Comparison of ENCODE assay signal across 16 mouse cellular contexts in the genomic region with DNA sequence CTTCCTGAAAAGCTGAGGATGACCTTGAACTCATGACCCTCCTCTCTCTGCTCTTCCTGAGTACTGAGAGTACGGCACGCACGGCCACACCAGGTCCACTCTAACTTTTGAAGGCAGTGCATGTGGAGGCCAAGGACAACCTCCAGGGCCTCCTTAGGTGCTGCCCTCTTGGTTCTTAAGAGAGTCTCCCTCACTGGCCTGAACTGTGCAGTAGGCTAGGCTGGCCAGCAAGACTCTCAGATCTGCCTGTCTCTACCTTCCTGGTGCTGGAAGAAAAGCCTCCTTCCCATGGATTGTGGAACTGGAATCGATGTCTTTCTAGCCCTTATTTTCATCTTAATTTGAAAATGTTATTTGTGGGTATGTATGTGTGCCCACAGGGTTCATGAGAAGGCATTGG. TPM values are rescaled to one million over a fixed set of nuclear protein-coding genes. Genes with fewer than 3 reads are reported as not detected.
DNase-seq lines count a peak whose midpoint lies in the region; ATAC-seq and TF ChIP-seq lines count a peak whose summit lies in the region.
"Had no signal": no experiment of that assay in that cellular context is flagged by ENCODE, and none has a peak within 500 bp of the region (broad histone marks: within the 10 kb centered on the region; RNA-seq: fewer than 3 reads in every experiment).

No protein-coding gene starts in this region.

- no peak for TF ChIP-seq CTCF in hindbrain, postnatal 0 days (IDR thresholded peaks at IDR 0.05; ENCODE audit: low read depth)
- TF ChIP-seq CTCF in liver, postnatal 0 days (IDR thresholded peaks at IDR 0.05; ENCODE audit: low read depth) = no peak

- no peak overlapping the region for H3K4me2 ChIP-seq in heart, embryonic 11.5 days
- H3K4me2 ChIP-seq in hindbrain, embryonic 13.5 days = no peak overlapping the region
- no peak overlapping the region for H3K4me2 ChIP-seq in hindbrain, postnatal 0 days (ENCODE audit: low read depth, low read length)
- H3K4me2 ChIP-seq in liver, postnatal 0 days (ENCODE audit: low read depth, low read length) = peak overlapping the region; percentile 55
- H3K4me2 ChIP-seq: forebrain, embryonic 13.5 days; limb, embryonic 13.5 days; lung, embryonic 15.5 days had no signal

- ATAC-seq in heart, embryonic 11.5 days (replicated peaks; ENCODE audit: insufficient number of reproducible peaks, low FRiP score, low TSS enrichment) = no peak
- ATAC-seq in hindbrain, embryonic 13.5 days (ENCODE audit: low FRiP score) = no peak
- no peak for ATAC-seq in hindbrain, postnatal 0 days
- peak; percentile 30; the same call in 1 of the 2 replicates for ATAC-seq in liver, postnatal 0 days
- ATAC-seq: forebrain, embryonic 13.5 days had no signal

- H3K4me1 ChIP-seq in heart, embryonic 11.5 days (ENCODE audit: control insufficient read depth, insufficient read depth, low read length) = peaks cover 24% of the 10 kb centered on the region
- peaks cover 9% of the 10 kb centered on the region for H3K4me1 ChIP-seq in hindbrain, embryonic 13.5 days (replicated peaks)
- no peaks in the 10 kb centered on the region for H3K4me1 ChIP-seq in hindbrain, postnatal 0 days (ENCODE audit: insufficient read depth, low read length)
- H3K4me1 ChIP-seq in erythroblast, embryonic 14.5 days (ENCODE audit: control insufficient read depth) = peaks cover 81% of the 10 kb centered on the region
- H3K4me1 ChIP-seq in liver, postnatal 0 days (ENCODE audit: insufficient read depth) = peaks cover 18% of the 10 kb centered on the region
- peaks cover 7% of the 10 kb centered on the region for H3K4me1 ChIP-seq in limb, embryonic 10.5 days
- H3K4me1 ChIP-seq: lung, embryonic 15.5 days had no signal

- H3K4me3 ChIP-seq in heart, embryonic 11.5 days (ENCODE audit: low read depth, low read length) = no peak overlapping the region
- no peak overlapping the region for H3K4me3 ChIP-seq in hindbrain, embryonic 13.5 days
- no peak overlapping the region for H3K4me3 ChIP-seq in hindbrain, postnatal 0 days (ENCODE audit: low read length)
- H3K4me3 ChIP-seq in erythroblast, embryonic 14.5 days (replicated peaks) = peak overlapping the region; percentile 47
- H3K4me3 ChIP-seq in liver, postnatal 0 days (ENCODE audit: low read depth, low read length) = no peak overlapping the region
- H3K4me3 ChIP-seq in limb, embryonic 10.5 days = no peak overlapping the region
- H3K4me3 ChIP-seq: forebrain, embryonic 13.5 days; limb, embryonic 13.5 days; lung, embryonic 15.5 days had no signal

- peak overlapping the region; percentile 12; the same call in 1 of the 2 replicates for H3K9ac ChIP-seq in heart, embryonic 11.5 days (ENCODE audit: low read depth, low read length)
- H3K9ac ChIP-seq in hindbrain, embryonic 13.5 days = no peak overlapping the region
- H3K9ac ChIP-seq in hindbrain, postnatal 0 days (replicated peaks; ENCODE audit: low read length) = no peak overlapping the region
- peak overlapping the region; percentile 48; the same call in 1 of the 2 replicates for H3K9ac ChIP-seq in liver, postnatal 0 days (replicated peaks)
- H3K9ac ChIP-seq: forebrain, embryonic 13.5 days; limb, embryonic 13.5 days; lung, embryonic 15.5 days had no signal

- TF ChIP-seq EP300 in liver, postnatal 0 days (IDR thresholded peaks at IDR 0.05; ENCODE audit: low read depth) = no peak

- no peak for DNase-seq in heart, postnatal 10 days
- no peak for DNase-seq in hindbrain, postnatal 0 days (ENCODE audit: low spot score)
- no peak for DNase-seq in liver, postnatal 0 days
- DNase-seq in limb, embryonic 10.5 days (ENCODE audit: low spot score) = no peak
- DNase-seq: B cell, adult 2 months; gastrocnemius, postnatal 25 days; kidney, adult 9 months; kidney, postnatal 25 days; lung, postnatal 4 days; right cerebral cortex, postnatal 4 days had no signal

- WGBS in heart, embryonic 11.5 days (ENCODE audit: insufficient replicate concordance) = 88% methylated on average over 4 of the region's 4 CpGs
- 98% methylated on average over 4 of the region's 4 CpGs for WGBS in hindbrain, embryonic 13.5 days
- WGBS in hindbrain, postnatal 0 days = 98% methylated on average over 4 of the region's 4 CpGs
- 94% methylated on average over 4 of the region's 4 CpGs for WGBS in liver, postnatal 0 days (ENCODE audit: insufficient replicate concordance)
- WGBS in limb, embryonic 10.5 days = 94% methylated on average over 4 of the region's 4 CpGs

- H3K27me3 ChIP-seq in heart, embryonic 11.5 days (ENCODE audit: control insufficient read depth, insufficient read depth, low read length) = no peaks in the 10 kb centered on the region
- H3K27me3 ChIP-seq in hindbrain, embryonic 13.5 days = no peaks in the 10 kb centered on the region
- no peaks in the 10 kb centered on the region for H3K27me3 ChIP-seq in hindbrain, postnatal 0 days (ENCODE audit: insufficient read depth, low read length)
- H3K27me3 ChIP-seq in erythroblast, embryonic 14.5 days (ENCODE audit: control insufficient read depth) = no peaks in the 10 kb centered on the region
- H3K27me3 ChIP-seq in liver, postnatal 0 days (ENCODE audit: insufficient read depth, low read length) = no peaks in the 10 kb centered on the region
- H3K27me3 ChIP-seq in limb, embryonic 10.5 days (ENCODE audit: low read depth, poor library complexity, severe bottlenecking) = no peaks in the 10 kb centered on the region
- H3K27me3 ChIP-seq: forebrain, embryonic 13.5 days; limb, embryonic 13.5 days; lung, embryonic 15.5 days had no signal

- no peaks in the 10 kb centered on the region for H3K9me3 ChIP-seq in heart, embryonic 11.5 days (replicated peaks; ENCODE audit: control insufficient read depth, low read length)
- H3K9me3 ChIP-seq in hindbrain, embryonic 13.5 days = no peaks in the 10 kb centered on the region
- no peaks in the 10 kb centered on the region for H3K9me3 ChIP-seq in hindbrain, postnatal 0 days (ENCODE audit: low read length)
- no peaks in the 10 kb centered on the region for H3K9me3 ChIP-seq in erythroblast, embryonic 14.5 days (ENCODE audit: control insufficient read depth, low read length)
- no peaks in the 10 kb centered on the region for H3K9me3 ChIP-seq in liver, postnatal 0 days (ENCODE audit: low read length)
- no peaks in the 10 kb centered on the region for H3K9me3 ChIP-seq in limb, embryonic 10.5 days (replicated peaks)
- H3K9me3 ChIP-seq: forebrain, embryonic 13.5 days; limb, embryonic 13.5 days; lung, embryonic 15.5 days had no signal

- intact Hi-C loops in heart, postnatal 10 days (cut with DNase I) = loop anchor here (5.0 kb wide), 1 partner anchor 426 kb away; no protein-coding TSS in a partner anchor

- H3K27ac ChIP-seq in heart, embryonic 11.5 days (ENCODE audit: low read depth, low read length) = peak overlapping the region; percentile 84
- peak overlapping the region; percentile 2; the same call in 1 of the 2 replicates for H3K27ac ChIP-seq in hindbrain, embryonic 13.5 days
- no peak overlapping the region for H3K27ac ChIP-seq in hindbrain, postnatal 0 days
- peak overlapping the region; percentile 86 for H3K27ac ChIP-seq in liver, postnatal 0 days (ENCODE audit: low read depth)
- no peak overlapping the region for H3K27ac ChIP-seq in limb, embryonic 10.5 days
- H3K27ac ChIP-seq: forebrain, embryonic 13.5 days; limb, embryonic 13.5 days; lung, embryonic 15.5 days had no signal

- no peaks in the 10 kb centered on the region for H3K36me3 ChIP-seq in heart, embryonic 11.5 days (ENCODE audit: control insufficient read depth, insufficient read depth, low read length)
- peaks cover 17% of the 10 kb centered on the region for H3K36me3 ChIP-seq in hindbrain, embryonic 13.5 days
- H3K36me3 ChIP-seq in hindbrain, postnatal 0 days (ENCODE audit: insufficient read depth, low read length) = 0 out of 2 replicates have a peak, but pooled peaks cover 4% of the 10 kb centered on the region
- H3K36me3 ChIP-seq in erythroblast, embryonic 14.5 days (ENCODE audit: control insufficient read depth) = peaks cover 84% of the 10 kb centered on the region
- H3K36me3 ChIP-seq in liver, postnatal 0 days (replicated peaks; ENCODE audit: insufficient read depth, low read length) = peaks cover 5% of the 10 kb centered on the region; the same call in 1 of the 2 replicates
- H3K36me3 ChIP-seq in limb, embryonic 10.5 days = peaks cover 24% of the 10 kb centered on the region
- H3K36me3 ChIP-seq: lung, embryonic 15.5 days had no signal

RNA-seq across cellular contexts. Expression of a gene that starts 33.2 kb away (rescaled TPM):
- polyA plus RNA-seq in heart, embryonic 11.5 days (2014; fragmentation: Nextera tagmentation; extraction: Ambion mirVana) = 409 and 438 TPM in 2 replicates
- total RNA-seq in heart, postnatal 10 days (2021) = 100 to 1,000 TPM; 314 to 339 TPM
- 390 and 391 TPM in 2 replicates for polyA plus RNA-seq in hindbrain, embryonic 13.5 days (2015; fragmentation: Nextera tagmentation; extraction: Ambion mirVana)
- 143 and 148 TPM in 2 replicates for total RNA-seq in hindbrain, postnatal 0 days (2014; rRNA removed)
- 412 and 436 TPM in 2 replicates for polyA plus RNA-seq in hindbrain, postnatal 0 days (2015; fragmentation: Nextera tagmentation; extraction: Ambion mirVana)
- polyA plus RNA-seq in erythroblast, embryonic 14.5 days (2012) = 7.6 and 8.1 TPM in 2 replicates
- 162 and 173 TPM in 2 replicates for polyA plus RNA-seq in liver, postnatal 0 days (2015; fragmentation: Nextera tagmentation; extraction: Ambion mirVana)
- 451 and 473 TPM in 2 replicates for polyA plus RNA-seq in limb, embryonic 10.5 days (2016; fragmentation: Nextera tagmentation; extraction: Ambion mirVana)

Comparison
In these comparisons a context has a peak if more than half of its experiments do, and no peak if none do; other contexts are left out.
1. H3K27ac ChIP-seq: peak in heart, embryonic 11.5 days (single experiment), hindbrain, embryonic 13.5 days (single experiment) and liver, postnatal 0 days (single experiment); none in hindbrain, postnatal 0 days (single experiment) and limb, embryonic 10.5 days (single experiment).
2. H3K9ac ChIP-seq: peak in heart, embryonic 11.5 days (single experiment) and liver, postnatal 0 days (single experiment); none in hindbrain, embryonic 13.5 days (single experiment) and hindbrain, postnatal 0 days (single experiment).
3. RNA of a gene that starts 33.2 kb away (polyA plus RNA-seq): 451 to 473 TPM in limb, embryonic 10.5 days, 412 to 436 TPM in hindbrain, postnatal 0 days, 409 to 438 TPM in heart, embryonic 11.5 days, 390 to 391 TPM in hindbrain, embryonic 13.5 days and 162 to 173 TPM in liver, postnatal 0 days; 7.6 to 8.1 TPM in erythroblast, embryonic 14.5 days; every median in the first group is over 10 times any median in the second.